Comparison of ENCODE assay signal across 30 mouse cellular contexts in genomic region chr13:104685537-104685936, GRCm38 (mm10).
DNase-seq lines count a peak whose midpoint lies in the region; ATAC-seq and TF ChIP-seq lines count a peak whose summit lies in the region.
"Had no signal": no experiment of that assay in that cellular context is flagged by ENCODE, and none has a peak within 500 bp of the region (broad histone marks: within the 10 kb centered on the region; RNA-seq: fewer than 3 reads in every experiment).

No protein-coding gene starts in this region.

- no peak for TF ChIP-seq POLR2A in MEL (IDR thresholded peaks at IDR 0.05; ENCODE audit: control insufficient read depth in 1 of 2, insufficient read depth in 1 of 2, low read depth in 1 of 2, low read length in 2 of 2, poor library complexity in 1 of 2)

- no peak for DNase-seq in heart, embryonic 10.5 days (ENCODE audit: low spot score)
- DNase-seq in heart, adult 11 months: no peak
- peak; percentile 72 for DNase-seq in MEL (ENCODE audit: low read depth, low spot score)
- DNase-seq in ovary, postnatal 36 days (ENCODE audit: low spot score): no peak
- DNase-seq in embryo, embryonic 10 days (ENCODE audit: low spot score): no peak
- DNase-seq: adrenal gland, postnatal 14 days; cerebellum, adult 18-20 months; cerebellum, postnatal 10 days; gastrocnemius, postnatal 25 days; heart, adult 18-20 months; heart, postnatal 36 days; kidney, postnatal 14 days; layer of hippocampus, adult 9-11 months; lung, postnatal 36 days; right cerebral cortex, postnatal 14 days; thymus, postnatal 14 days had no signal

- no peak for TF ChIP-seq CTCF in MEL (IDR thresholded peaks at IDR 0.05 in 2 of 3, conservative IDR thresholded peaks at IDR 0.05 in 1 of 3; ENCODE audit: control insufficient read depth in 1 of 3, insufficient read depth in 1 of 3, low read depth in 2 of 3, low read length in 3 of 3, poor library complexity in 1 of 3, severe bottlenecking in 1 of 3)

- no peak for TF ChIP-seq RAD21 in MEL (IDR thresholded peaks at IDR 0.05; ENCODE audit: low read depth, low read length)

- H3K9me3 ChIP-seq in heart, embryonic 10.5 days: no peaks in the 10 kb centered on the region
- H3K9me3 ChIP-seq in MEL (replicated peaks; ENCODE audit: insufficient read depth, low read length): no peaks in the 10 kb centered on the region
- H3K9me3 ChIP-seq: embryonic facial prominence, embryonic 10.5 days; embryonic facial prominence, embryonic 15.5 days; forebrain, embryonic 10.5 days; forebrain, embryonic 15.5 days; hindbrain, embryonic 12.5 days; megakaryocyte, embryonic 14.5 days; midbrain, embryonic 13.5 days; neural tube, embryonic 13.5 days; stomach, embryonic 15.5 days had no signal

- 55% methylated on average over 2 of the region's 2 CpGs for WGBS in heart, embryonic 10.5 days

- no peaks in the 10 kb centered on the region for H3K27me3 ChIP-seq in heart, embryonic 10.5 days (ENCODE audit: insufficient read depth, poor library complexity, severe bottlenecking)
- H3K27me3 ChIP-seq in MEL (ENCODE audit: control insufficient read depth in 1 of 2, insufficient read depth in 2 of 2, low read length in 2 of 2): no peaks in the 10 kb centered on the region
- H3K27me3 ChIP-seq: CH12.LX; embryonic facial prominence, embryonic 15.5 days; forebrain, embryonic 15.5 days; hindbrain, embryonic 12.5 days; megakaryocyte, embryonic 14.5 days; midbrain, embryonic 13.5 days; neural tube, embryonic 13.5 days; Patski; stomach, embryonic 15.5 days had no signal

- H3K79me2 ChIP-seq in MEL (ENCODE audit: control insufficient read depth, insufficient read depth, low read length, poor library complexity): no peaks in the 10 kb centered on the region

- peaks cover 19% of the 10 kb centered on the region for H3K4me1 ChIP-seq in heart, embryonic 10.5 days
- peaks cover 2 to 14% of the 10 kb centered on the region in 2 experiments; a peak in 3 of 4 replicates for H3K4me1 ChIP-seq in MEL (ENCODE audit: control insufficient read depth in 1 of 2, insufficient read depth in 2 of 2, low read length in 2 of 2)
- H3K4me1 ChIP-seq: embryonic facial prominence, embryonic 15.5 days; hindbrain, embryonic 12.5 days; neural tube, embryonic 13.5 days; stomach, embryonic 15.5 days had no signal

- peak overlapping the region; percentile 36; the same call in 1 of the 2 replicates for H3K27ac ChIP-seq in heart, embryonic 10.5 days
- peak overlapping the region; percentile 59 for H3K27ac ChIP-seq in MEL (ENCODE audit: control insufficient read depth, low read depth, low read length)
- H3K27ac ChIP-seq: embryonic facial prominence, embryonic 15.5 days; forebrain, embryonic 15.5 days; hindbrain, embryonic 12.5 days; midbrain, embryonic 13.5 days; neural tube, embryonic 13.5 days; stomach, embryonic 15.5 days had no signal

- no peak overlapping the region for H3K9ac ChIP-seq in MEL (ENCODE audit: control insufficient read depth, low read depth, low read length, poor library complexity, severe bottlenecking)
- H3K9ac ChIP-seq: embryonic facial prominence, embryonic 15.5 days; forebrain, embryonic 15.5 days; hindbrain, embryonic 12.5 days; midbrain, embryonic 13.5 days; neural tube, embryonic 13.5 days; stomach, embryonic 15.5 days had no signal

- no peaks in the 10 kb centered on the region for H3K36me3 ChIP-seq in heart, embryonic 10.5 days
- peaks cover 0 to 15% of the 10 kb centered on the region in 2 experiments; a peak in 2 of 4 replicates for H3K36me3 ChIP-seq in MEL (ENCODE audit: control insufficient read depth in 1 of 2, insufficient read depth in 2 of 2, low read length in 2 of 2)
- H3K36me3 ChIP-seq: embryonic facial prominence, embryonic 10.5 days; embryonic facial prominence, embryonic 15.5 days; forebrain, embryonic 10.5 days; forebrain, embryonic 15.5 days; hindbrain, embryonic 12.5 days; midbrain, embryonic 13.5 days; neural tube, embryonic 13.5 days; stomach, embryonic 15.5 days had no signal

- H3K4me3 ChIP-seq in heart, embryonic 10.5 days: no peak overlapping the region
- H3K4me3 ChIP-seq in MEL (ENCODE audit: control insufficient read depth in 1 of 2, insufficient read depth in 1 of 2, low read depth in 2 of 2, low read length in 2 of 2): no peak overlapping the region
- H3K4me3 ChIP-seq: embryonic facial prominence, embryonic 15.5 days; forebrain, embryonic 10.5 days; forebrain, embryonic 15.5 days; hindbrain, embryonic 12.5 days; megakaryocyte, embryonic 14.5 days; midbrain, embryonic 13.5 days; neural tube, embryonic 13.5 days; stomach, embryonic 15.5 days had no signal

- peak; percentile 83 to 90 for TF ChIP-seq EP300 in MEL (IDR thresholded peaks at IDR 0.05; ENCODE audit: low read depth in 1 of 2, low read length in 2 of 2)

- ATAC-seq in erythroid progenitor cell, adult 5-6 weeks (replicated peaks; ENCODE audit: low FRiP score, poor library complexity, severe bottlenecking): peak; percentile 72
- ATAC-seq in megakaryocyte progenitor cell, adult 5-6 weeks (replicated peaks; ENCODE audit: poor library complexity): peak; percentile 71
- ATAC-seq: forebrain, embryonic 15.5 days; intestine, embryonic 16.5 days; midbrain, embryonic 13.5 days; Patski had no signal

TF ChIP-seq in MEL, 35 proteins besides CTCF, POLR2A, EP300 and RAD21:
- TF ChIP-seq USF1 (IDR thresholded peaks at IDR 0.05; ENCODE audit: low read depth, low read length) (no peak), NRF1 (IDR thresholded peaks at IDR 0.05; ENCODE audit: insufficient read depth, low read depth, low read length, poor library complexity, severe bottlenecking) (no peak), NELFE (IDR thresholded peaks at IDR 0.05; ENCODE audit: low read depth, low read length) (no peak), ZKSCAN1 (IDR thresholded peaks at IDR 0.05; ENCODE audit: low read depth, low read length) (no peak), MAZ (IDR thresholded peaks at IDR 0.05; ENCODE audit: low read depth, low read length) (no peak), POLR2AphosphoS5 (IDR thresholded peaks at IDR 0.05; ENCODE audit: borderline replicate concordance, low read depth, low read length) (no peak), MYC (IDR thresholded peaks at IDR 0.05; ENCODE audit: low read depth, low read length) (peak; percentile 69), MEF2A (IDR thresholded peaks at IDR 0.05; ENCODE audit: extremely low read depth, insufficient replicate concordance, low read depth, low read length, poor library complexity, severe bottlenecking) (no peak), GATA1 (IDR thresholded peaks at IDR 0.05; ENCODE audit: low read depth, low read length) (peak; percentile 91), ZMIZ1 (IDR thresholded peaks at IDR 0.05; ENCODE audit: low read depth, low read length) (no peak), SMC3 (IDR thresholded peaks at IDR 0.05; ENCODE audit: low read depth, low read length) (no peak), KAT2A (conservative IDR thresholded peaks at IDR 0.05; ENCODE audit: low read depth, low read length) (no peak), UBTF (IDR thresholded peaks at IDR 0.05; ENCODE audit: borderline replicate concordance, insufficient read depth, low read depth, low read length) (no peak), TBP (IDR thresholded peaks at IDR 0.05; ENCODE audit: low read depth, low read length) (no peak), ETS1 (IDR thresholded peaks at IDR 0.05; ENCODE audit: low read depth, low read length) (peak; percentile 62), HCFC1 (IDR thresholded peaks at IDR 0.05; ENCODE audit: low read depth, low read length) (no peak), TCF12 (IDR thresholded peaks at IDR 0.05; ENCODE audit: low read depth, low read length) (peak; percentile 88), CHD2 (IDR thresholded peaks at IDR 0.05; ENCODE audit: low read length) (no peak), TAL1 (IDR thresholded peaks at IDR 0.05; ENCODE audit: low read length) (peak; percentile 72), MYB (IDR thresholded peaks at IDR 0.05; ENCODE audit: low read depth, low read length) (no peak), ELF1 (IDR thresholded peaks at IDR 0.05; ENCODE audit: low read depth, low read length) (no peak), MAX (IDR thresholded peaks at IDR 0.05; ENCODE audit: low read length) (no peak), SIN3A (IDR thresholded peaks at IDR 0.05; ENCODE audit: low read length) (no peak; the same call in 1 of the 2 replicates), MAFK (IDR thresholded peaks at IDR 0.05; ENCODE audit: borderline replicate concordance, low read depth, low read length) (peak; percentile 41; the same call in 1 of the 2 replicates), RCOR1 (IDR thresholded peaks at IDR 0.05; ENCODE audit: low read depth, low read length) (peak; percentile 20; the same call in 1 of the 2 replicates), USF2 (IDR thresholded peaks at IDR 0.05; ENCODE audit: borderline replicate concordance in 1 of 2, insufficient read depth in 1 of 2, low read depth in 1 of 2, low read length in 2 of 2) (no peak), ZNF384 (IDR thresholded peaks at IDR 0.05; ENCODE audit: low read depth, low read length) (no peak), BHLHE40 (IDR thresholded peaks at IDR 0.05; ENCODE audit: borderline replicate concordance, low read depth, low read length) (peak; percentile 25; the same call in 1 of the 2 replicates)
